Mouse (Mus musculus) E14TG2a.4 (cell line): Measurements from ENCODE around the gene BC024063.

Source experiments
- CTCF ChIP-seq: conservative IDR thresholded peaks from 2 replicates; pipeline ENCODE4 v1.5.1; 2014; ENCODE audit warnings: low read length
- NANOG ChIP-seq: IDR thresholded peaks from 2 replicates; pipeline ENCODE4 v1.6.1; 2014; ENCODE audit warnings: borderline replicate concordance, low read length, mixed read lengths
- POU5F1 ChIP-seq: IDR thresholded peaks from 2 replicates; pipeline ENCODE4 v1.6.1; 2014; ENCODE audit warnings: low read length, borderline replicate concordance

DNA sequence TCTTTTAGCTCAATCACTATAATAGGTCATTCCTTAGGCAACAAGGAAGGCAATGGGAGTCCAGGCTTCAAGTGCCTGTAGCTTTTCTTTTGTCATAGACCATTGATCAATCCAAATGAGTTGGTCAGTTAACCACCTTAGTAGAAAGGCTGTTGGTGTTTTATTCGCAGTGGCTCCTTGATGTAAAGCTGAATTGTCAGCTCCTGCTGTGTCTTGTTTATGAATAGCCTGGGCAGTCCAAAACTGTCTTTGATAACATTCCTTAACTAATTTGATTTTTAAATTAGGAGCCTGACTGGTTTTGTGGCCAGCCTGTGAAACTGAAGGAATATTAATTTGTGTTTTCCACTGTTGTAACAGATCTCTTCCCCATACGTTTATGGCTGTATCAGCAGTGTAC lies 41.0 kb upstream of the BC024063 start:
- TF ChIP-seq CTCF (no peak), POU5F1 (no peak), NANOG (no peak)
